Mouse (Mus musculus) G1E (cell line): ENCODE measurements around the gene Capzb. TPM values are rescaled to one million over a fixed set of nuclear protein-coding genes. Genes with fewer than 3 reads are reported as not detected.

Experiments used
- ATAC-seq: 2 replicates; pipeline ENCODE4 v1.8.0; 2016; ENCODE audit warnings: mild to moderate bottlenecking; ENCODE audit not compliant: insufficient number of reproducible peaks, poor library complexity, low FRiP score, severe bottlenecking; ENCODE audit errors: extremely low read depth
- DNase-seq: peaks from one replicate; pipeline ENCODE4 v3.0.0; 2012; ENCODE audit warnings: low spot score
- H3K27me3 ChIP-seq: 2 replicates; pipeline ENCODE4 v1.6.1; 2012; ENCODE audit warnings: mild to moderate bottlenecking, low read length, inconsistent platforms; ENCODE audit not compliant: insufficient read depth
- H3K36me3 ChIP-seq: replicated peaks from 2 replicates; pipeline ENCODE3; 2012; ENCODE audit warnings: mild to moderate bottlenecking, inconsistent platforms
- H3K4me1 ChIP-seq: 2 replicates; pipeline ENCODE4 v1.6.1; 2012; ENCODE audit warnings: low read depth, low read length, inconsistent platforms, mixed read lengths; ENCODE audit not compliant: insufficient read depth
- H3K4me3 ChIP-seq: 2 replicates; pipeline ENCODE4 v1.5.1; 2012; ENCODE audit warnings: low read depth, mild to moderate bottlenecking, inconsistent platforms, low read length, moderate library complexity, mixed read lengths
- H3K9me3 ChIP-seq: replicated peaks from 2 replicates; pipeline ENCODE4 v1.6.1; 2012; ENCODE audit warnings: inconsistent platforms
- CTCF ChIP-seq: IDR thresholded peaks from 2 replicates; pipeline ENCODE4 v1.5.1; 2012; ENCODE audit warnings: low read depth, low read length, inconsistent platforms, mixed read lengths
- GATA1 ChIP-seq: IDR thresholded peaks from 2 replicates; pipeline ENCODE4 v1.6.1; 2012; ENCODE audit warnings: borderline replicate concordance, low read length, inconsistent platforms, mixed read lengths
- GATA2 ChIP-seq: IDR thresholded peaks from 2 replicates; pipeline ENCODE4 v1.6.1; 2012; ENCODE audit warnings: low read depth, low read length, inconsistent platforms, borderline replicate concordance
- POLR2AphosphoS5 ChIP-seq: IDR thresholded peaks from 2 replicates; pipeline ENCODE4 v1.6.1; 2012; ENCODE audit warnings: low read depth, low read length, inconsistent platforms; ENCODE audit not compliant: insufficient replicate concordance
- TAL1 ChIP-seq: conservative IDR thresholded peaks from 2 replicates; pipeline ENCODE4 v1.6.1; 2012; ENCODE audit warnings: low read depth, low read length, inconsistent platforms, mixed read lengths
- polyA plus RNA-seq: library from polyadenylated mRNA; stranded (reverse); fragments of >175 nt; gene quantifications from 2 replicates; pipeline ENCODE4 v1.2.3, GENCODE M21; 2012
- total RNA-seq, 2 experiments: library from RNA; stranded (forward) in 1 of 2; stranded (reverse) in 1 of 2; fragments of 200-1000 nt in 1 of 2; fragments of >200 nt in 1 of 2; fragmentation: Nextera tagmentation in 1 of 2; gene quantifications; 2 replicates each; pipeline ENCODE4 v1.2.3; 2014 to 2017

The Capzb gene
- total and polyA plus RNA-seq, 3 experiments, result 91.8 to 310 (median 110) TPM

GRCm38 (mm10) chr4:139213086-139213485, 20.4 kb downstream of the Capzb start:
- peaks cover 94% of the 10 kb centered on the region for H3K36me3 ChIP-seq
- DNase-seq (no peak), ATAC-seq (no peak)
- H3K4me3 ChIP-seq, result no peak overlapping the region
- H3K4me1 ChIP-seq, result peaks cover 73% of the 10 kb centered on the region
- no peak for TF ChIP-seq TAL1
- no peak for TF ChIP-seq POLR2AphosphoS5
- no peak for TF ChIP-seq CTCF
- TF ChIP-seq GATA1, result no peak
- no peak for TF ChIP-seq GATA2
- H3K27me3 ChIP-seq, result no peaks in the 10 kb centered on the region
- H3K9me3 ChIP-seq, result no peaks in the 10 kb centered on the region

- ATAC-seq, result no peak
- Histone ChIP-seq H3K27me3 (no peaks in the 10 kb centered on the region), H3K4me1 (peaks cover 71% of the 10 kb centered on the region), H3K9me3 (no peaks in the 10 kb centered on the region), H3K4me3 (no peak overlapping the region), H3K36me3 (peaks cover 97% of the 10 kb centered on the region)
- DNase-seq, result no peak
- no peak for TF ChIP-seq GATA1
These were observed 21.3 kb downstream of the Capzb start for GRCm38 (mm10) chr4:139213935-139214371.

GRCm38 (mm10) chr4:139216566-139216965, 23.9 kb downstream of the Capzb start:
- no peak for TF ChIP-seq POLR2AphosphoS5
- no peak for TF ChIP-seq TAL1
- TF ChIP-seq CTCF, result no peak
- TF ChIP-seq GATA2, result no peak
- TF ChIP-seq GATA1, result no peak
- Histone ChIP-seq H3K4me1 (peaks cover 57% of the 10 kb centered on the region), H3K4me3 (no peak overlapping the region), H3K9me3 (no peaks in the 10 kb centered on the region), H3K36me3 (peaks cover 96% of the 10 kb centered on the region), H3K27me3 (no peaks in the 10 kb centered on the region)
- DNase-seq (no peak), ATAC-seq (no peak)

DNA sequence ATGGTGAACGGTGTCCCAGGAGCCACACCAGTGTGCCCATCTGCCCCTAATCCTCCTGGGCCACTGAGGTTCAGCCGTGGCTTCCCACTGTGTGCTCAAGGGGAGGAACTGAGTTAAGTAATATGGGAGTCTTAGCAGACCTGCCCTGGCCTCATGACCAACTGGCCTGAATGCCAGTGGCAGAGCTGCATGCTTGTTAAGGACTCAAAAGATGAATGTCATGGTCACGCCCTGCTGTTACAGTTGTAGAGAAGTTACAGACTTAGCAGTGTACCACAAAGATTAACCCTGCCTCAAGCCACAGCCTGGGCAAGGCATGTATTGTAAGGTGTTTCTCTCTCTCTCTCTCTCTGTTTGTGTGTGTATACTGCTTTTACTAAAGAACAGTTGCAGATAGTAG, 25.8 kb downstream of the Capzb start:
- no peak for DNase-seq
- TF ChIP-seq TAL1 (no peak), GATA2 (no peak), GATA1 (no peak), POLR2AphosphoS5 (no peak), CTCF (no peak)
- peaks cover 92% of the 10 kb centered on the region for H3K36me3 ChIP-seq
- H3K4me1 ChIP-seq, result peaks cover 47% of the 10 kb centered on the region
- ATAC-seq, result peak; percentile 43; the same call in 1 of the 2 replicates
- H3K9me3 ChIP-seq, result no peaks in the 10 kb centered on the region
- no peaks in the 10 kb centered on the region for H3K27me3 ChIP-seq
- no peak overlapping the region for H3K4me3 ChIP-seq

DNA sequence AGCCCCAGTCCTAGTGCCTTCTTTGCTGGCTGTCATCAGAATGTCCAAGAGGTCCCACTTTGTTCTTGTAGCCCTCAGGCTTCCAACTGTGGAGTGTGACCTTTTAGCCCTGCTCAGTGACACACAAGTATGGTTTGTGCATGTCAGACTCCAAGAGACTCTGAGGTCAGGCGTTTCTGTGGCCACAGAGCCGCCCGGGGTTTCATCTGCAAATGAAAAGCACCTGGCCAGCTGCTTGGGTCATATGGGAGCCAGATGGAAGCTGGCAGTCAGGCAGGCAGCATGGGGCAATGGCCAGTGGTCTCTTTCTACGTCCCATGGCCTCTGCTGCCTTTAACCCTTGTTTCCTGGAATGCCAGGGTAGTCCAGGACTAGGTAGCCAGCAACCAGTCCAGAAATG, 27.0 kb downstream of the Capzb start:
- H3K9me3 ChIP-seq, result no peaks in the 10 kb centered on the region
- H3K4me3 ChIP-seq, result no peak overlapping the region
- no peak for TF ChIP-seq GATA2
- TF ChIP-seq GATA1, result no peak
- no peak for TF ChIP-seq TAL1
- TF ChIP-seq POLR2AphosphoS5, result no peak
- TF ChIP-seq CTCF, result no peak
- H3K27me3 ChIP-seq, result no peaks in the 10 kb centered on the region
- H3K36me3 ChIP-seq, result peaks cover 92% of the 10 kb centered on the region
- DNase-seq, result no peak
- ATAC-seq, result no peak
- H3K4me1 ChIP-seq, result peaks cover 37% of the 10 kb centered on the region

DNA sequence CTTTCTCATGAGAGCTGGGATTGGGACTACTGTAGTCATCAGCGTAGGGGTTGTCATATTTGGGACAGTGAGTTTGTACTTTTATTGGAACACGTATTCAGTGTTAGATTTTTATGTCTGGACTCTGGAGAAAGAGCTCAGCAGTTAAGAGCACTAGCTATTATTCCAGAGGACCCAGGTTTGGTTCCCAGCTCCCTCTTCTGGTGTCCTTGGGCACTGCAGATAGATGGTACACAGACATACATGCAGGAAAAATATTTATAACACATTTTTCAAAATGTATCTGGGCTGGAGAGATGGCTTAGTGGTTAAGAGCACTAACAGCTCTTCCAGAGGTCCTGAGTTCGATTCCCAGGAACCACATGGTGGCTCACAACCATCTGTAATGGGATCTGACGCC, 28.3 kb downstream of the Capzb start:
- H3K9me3 ChIP-seq, result no peaks in the 10 kb centered on the region
- H3K4me1 ChIP-seq, result peaks cover 40% of the 10 kb centered on the region
- DNase-seq (no peak), ATAC-seq (no peak)
- no peak overlapping the region for H3K4me3 ChIP-seq
- no peaks in the 10 kb centered on the region for H3K27me3 ChIP-seq
- peaks cover 91% of the 10 kb centered on the region for H3K36me3 ChIP-seq
- TF ChIP-seq GATA2 (no peak), GATA1 (no peak), POLR2AphosphoS5 (no peak), CTCF (no peak), TAL1 (no peak)

DNA sequence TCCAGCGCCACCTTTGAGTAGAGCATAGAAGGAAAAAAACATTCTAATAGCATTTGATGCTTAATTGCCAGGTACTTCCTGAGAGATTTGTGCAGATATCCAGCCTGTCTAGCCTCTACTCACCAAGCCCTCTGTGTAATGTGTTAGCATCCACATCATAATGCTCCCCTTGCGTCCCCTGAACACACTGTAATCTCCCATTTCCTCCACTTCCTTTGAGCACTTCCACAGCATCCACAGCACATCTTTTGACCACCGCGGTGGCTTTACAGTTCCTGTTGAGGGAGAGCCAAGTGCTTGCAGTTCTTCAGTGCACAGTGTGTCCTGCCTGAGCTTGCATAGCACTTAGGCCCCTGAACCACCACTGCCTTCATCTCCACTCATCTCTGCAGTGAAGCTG, 29.1 kb downstream of the Capzb start:
- ATAC-seq (no peak), DNase-seq (no peak)
- H3K4me1 ChIP-seq, result peaks cover 38% of the 10 kb centered on the region
- H3K36me3 ChIP-seq, result peaks cover 91% of the 10 kb centered on the region
- no peaks in the 10 kb centered on the region for H3K27me3 ChIP-seq
- no peak overlapping the region for H3K4me3 ChIP-seq
- no peak for TF ChIP-seq POLR2AphosphoS5
- TF ChIP-seq TAL1, result no peak
- TF ChIP-seq GATA2, result no peak
- no peak for TF ChIP-seq CTCF
- TF ChIP-seq GATA1, result no peak
- no peaks in the 10 kb centered on the region for H3K9me3 ChIP-seq
